Mouse (Mus musculus): Measurements from ENCODE around the gene Glipr1l1. TPM values are rescaled to one million over a fixed set of nuclear protein-coding genes. Genes with fewer than 3 reads are reported as not detected.
"Not testable (repeated sequence)": the region's sequence is repeated elsewhere in the genome, so short reads cannot be mapped to it uniquely, and the experiment has no call there.

The Glipr1l1 gene
- total RNA-seq (2021) = not detected in 2 replicates
- long read RNA-seq = 0 reads

GRCm38 (mm10) chr10:112059702-112060582, at the start of gene Glipr1l1:
Glipr1l1 (plus strand) TSS chr10:112060189.
- peak; percentile 59 for DNase-seq

- no peak for DNase-seq
These were observed 36.4 kb upstream of the Glipr1l1 start for GRCm38 (mm10) chr10:112023585-112023984.

GRCm38 (mm10) chr10:112028689-112029088, 31.3 kb upstream of the Glipr1l1 start:
- not testable (repeated sequence) for DNase-seq

- not testable (repeated sequence) for DNase-seq
These were observed 16.5 kb upstream of the Glipr1l1 start for GRCm38 (mm10) chr10:112043523-112043922.

GRCm38 (mm10) chr10:112044283-112044682, 15.7 kb upstream of the Glipr1l1 start:
- DNase-seq = not testable (repeated sequence)

DNA sequence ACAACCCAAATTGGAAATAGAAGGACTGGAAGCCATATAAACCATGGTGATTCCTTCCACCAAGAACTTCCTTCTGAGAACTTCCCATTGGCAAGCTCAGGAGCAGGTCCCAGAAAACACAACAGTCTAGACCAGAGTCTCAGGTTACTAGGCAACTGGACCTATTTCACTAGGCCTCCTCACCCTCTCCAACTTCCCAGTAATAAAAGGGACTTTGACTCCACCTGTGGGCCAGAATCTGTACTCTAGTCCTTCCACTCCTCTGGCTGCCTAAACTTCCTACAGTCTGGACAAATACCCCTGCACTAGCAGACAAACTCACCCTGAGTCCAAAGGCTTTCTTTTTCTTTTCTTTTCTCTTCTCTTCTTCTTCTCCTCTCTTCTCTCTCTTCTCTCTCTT, 8.8 kb upstream of the Glipr1l1 start:
- DNase-seq = no peak

GRCm38 (mm10) chr10:112051956-112052355, 8.0 kb upstream of the Glipr1l1 start:
- DNase-seq = not testable (repeated sequence)

- DNase-seq = not testable (repeated sequence)
These were observed 570 bp downstream of the Glipr1l1 start for GRCm38 (mm10) chr10:112060583-112060934.

- no peak for DNase-seq
These were observed 20.1 kb downstream of the Glipr1l1 start for GRCm38 (mm10) chr10:112080044-112080443.

DNA sequence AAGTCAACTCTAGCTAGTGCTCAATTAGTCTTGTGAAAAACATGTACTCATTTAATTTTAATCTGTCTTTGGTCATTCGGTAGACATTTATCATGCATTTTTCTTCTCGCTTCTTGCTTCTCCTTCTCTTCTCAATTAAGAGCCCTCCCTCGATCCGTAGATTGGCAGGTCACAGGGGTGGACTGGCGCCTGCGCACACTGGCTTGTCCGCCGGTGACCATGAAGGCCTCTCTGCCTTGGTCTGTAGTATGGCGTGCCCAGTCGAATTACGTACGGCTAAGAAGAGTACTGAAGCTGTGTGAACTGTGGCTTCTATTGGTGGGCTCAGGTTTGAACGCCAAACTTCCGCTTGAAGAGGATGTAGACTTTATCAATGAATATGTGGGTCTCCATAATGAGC, 23.2 kb downstream of the Glipr1l1 start, which contains the start of gene Glipr1l2:
TSS of gene Glipr1l2 (plus strand) at position 198 of the 400 bp plus-strand sequence.
- DNase-seq = no peak

DNA sequence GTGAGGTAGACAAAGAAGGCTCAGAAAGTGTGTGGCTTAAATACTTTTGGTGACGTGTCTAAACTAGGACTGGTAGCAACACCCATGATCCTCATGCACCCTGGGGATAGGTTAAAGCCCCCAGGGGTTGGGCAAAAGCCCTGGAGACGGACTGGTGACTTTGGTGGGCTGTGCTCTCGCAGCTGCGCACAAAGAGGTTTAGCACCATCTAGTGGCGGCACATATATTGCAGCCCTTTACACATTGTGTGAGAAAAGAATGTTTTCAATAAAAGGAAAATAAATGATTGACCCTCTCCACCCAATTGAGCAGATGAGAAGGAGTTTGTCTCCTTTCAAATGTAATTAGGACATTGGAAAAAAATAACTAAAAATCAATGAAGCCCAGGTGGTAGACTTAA, 45.8 kb downstream of the Glipr1l1 start:
- peak; percentile 40 for DNase-seq

- no peak for DNase-seq
These were observed 50.4 kb downstream of the Glipr1l1 start for GRCm38 (mm10) chr10:112110401-112110800.

DNA sequence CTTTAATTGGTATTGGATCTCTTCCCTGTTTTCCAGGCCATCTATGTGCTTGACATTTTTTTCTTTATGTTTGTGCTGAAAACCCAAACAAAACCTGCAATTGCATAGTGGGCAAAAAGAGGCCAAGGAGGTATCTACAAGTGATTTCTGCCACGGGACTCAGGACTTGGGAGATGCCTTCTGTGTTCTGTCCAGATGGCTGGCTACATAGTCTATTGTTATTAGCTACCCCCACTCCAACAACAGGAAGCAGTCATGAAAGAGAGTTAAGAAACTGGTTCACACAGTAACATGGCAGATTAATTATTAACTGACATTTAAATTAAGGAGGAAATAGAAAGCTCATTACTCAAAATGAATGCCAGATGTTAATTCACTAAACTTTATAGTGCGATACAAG, 65.1 kb downstream of the Glipr1l1 start:
- DNase-seq = not testable (repeated sequence)

DNA sequence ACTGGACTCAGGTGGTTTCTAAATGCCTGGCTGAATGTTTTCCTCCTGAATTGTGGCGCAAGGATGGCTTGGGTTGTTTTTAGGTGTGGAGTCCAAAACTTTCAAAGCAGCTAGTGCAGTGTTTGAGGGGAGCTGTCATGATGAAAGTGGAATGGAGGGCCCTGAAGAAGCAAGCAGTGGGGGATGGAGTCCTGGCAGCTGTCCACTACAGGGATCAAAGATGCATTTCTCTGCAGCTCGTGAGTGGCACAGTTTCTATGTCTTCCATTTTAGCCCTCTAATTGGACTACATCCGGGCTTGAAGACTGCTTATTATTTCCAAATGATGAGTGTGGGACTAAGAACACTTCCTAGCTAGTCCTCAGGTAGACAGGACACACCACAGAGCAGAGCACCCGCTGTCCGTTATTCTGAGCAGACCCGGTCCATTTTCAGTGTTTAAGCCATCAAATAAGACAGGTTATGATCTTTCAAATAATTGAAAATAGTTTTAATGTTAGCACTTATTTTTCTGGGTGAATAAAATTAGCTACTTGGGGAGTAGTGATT, 67.8 kb downstream of the Glipr1l1 start:
- not testable (repeated sequence) for DNase-seq

Other genes starting within 250 kb of the Glipr1l1 start
- gene Krr1, start 87.5 kb upstream of the Glipr1l1 start, total RNA-seq (2021) = 39.0 and 42.0 TPM in 2 replicates
- 1.4 TPM in 2 replicates for gene Glipr1, start 57.6 kb upstream of the Glipr1l1 start, total RNA-seq (2021)
- not detected in 2 replicates for gene Glipr1l2, start 23.2 kb downstream of the Glipr1l1 start, total RNA-seq (2021)
- not detected in 2 replicates for gene Glipr1l3, start 100.1 kb downstream of the Glipr1l1 start, total RNA-seq (2021)
- gene Caps2, start 103.4 kb downstream of the Glipr1l1 start, total RNA-seq (2021) = not detected in 2 replicates
- 0.39 TPM in 1 of 2 replicates, not detected in the other for gene Kcnc2, start 210.9 kb downstream of the Glipr1l1 start, total RNA-seq (2021)

Data from adrenal gland, postnatal 25 days (tissue).